Mouse (Mus musculus) cortical plate, adult 2 months (tissue): ENCODE measurements at regions not wholly inside any gene's neighbourhood (a gene's known extent, or its start where the extent isn't known, plus 50 kb on each side); places are given as distances from the start of the nearest gene placed in this dataset.

ENCODE experiments used
- CTCF ChIP-seq: fragments of 200-500 bp; IDR thresholded peaks from 2 replicates; pipeline ENCODE4 v1.5.1; 2011; ENCODE audit warnings: mild to moderate bottlenecking, control low read depth, low read length; ENCODE audit not compliant: insufficient read depth; ENCODE audit errors: extremely low read depth
- POLR2A ChIP-seq: fragments of 200-500 bp; IDR thresholded peaks from 2 replicates; pipeline ENCODE4 v1.6.1; 2011; ENCODE audit warnings: mild to moderate bottlenecking, low read length, control low read depth; ENCODE audit not compliant: insufficient read depth; ENCODE audit errors: extremely low read depth

GRCm38 (mm10) chr13:101605051-101605450, 163.0 kb downstream of the Pik3r1 start:
- TF ChIP-seq CTCF = no peak
- no peak for TF ChIP-seq POLR2A
